Mouse (Mus musculus) embryonic facial prominence, embryonic 11.5 days (tissue): ENCODE measurements around the gene Cmtm8. TPM values are rescaled to one million over a fixed set of nuclear protein-coding genes. Genes with fewer than 3 reads are reported as not detected.
A peak's percentile ranks its signal among the peaks of the same experiment; 100 is the strongest.

Experiments
- ATAC-seq: fragments of 200-750 bp; cut with Nextera tagmentation; replicated peaks from 2 replicates; pipeline ENCODE4 v1.8.0; 2017; ENCODE audit warnings: low read depth; ENCODE audit not compliant: insufficient number of reproducible peaks, low FRiP score, low TSS enrichment
- DNase-seq: peaks from one replicate; pipeline ENCODE4 v3.0.0-alpha.2; 2015; ENCODE audit warnings: low spot score
- H3K27ac ChIP-seq: fragments of 300-500 bp; sonication (generic); replicated peaks from 2 replicates; pipeline ENCODE4 v1.5.1; 2014; ENCODE audit warnings: mild to moderate bottlenecking, low read depth, low read length, control low read depth
- H3K27me3 ChIP-seq: fragments of 300-500 bp; sonication (generic); 2 replicates; pipeline ENCODE4 v1.6.1; 2014; ENCODE audit warnings: mild to moderate bottlenecking, low read length, moderate library complexity, mixed read lengths; ENCODE audit not compliant: control insufficient read depth, insufficient read depth
- H3K36me3 ChIP-seq: fragments of 300-500 bp; sonication (generic); replicated peaks from 2 replicates; pipeline ENCODE4 v1.6.1; 2014; ENCODE audit warnings: low read depth, mild to moderate bottlenecking, low read length, moderate library complexity, mixed read lengths; ENCODE audit not compliant: control insufficient read depth, insufficient read depth
- H3K4me1 ChIP-seq: fragments of 300-500 bp; sonication (generic); 2 replicates; pipeline ENCODE4 v1.6.1; 2014; ENCODE audit warnings: low read length, mixed read lengths; ENCODE audit not compliant: control insufficient read depth, insufficient read depth
- H3K4me2 ChIP-seq: fragments of 300-500 bp; sonication (generic); 2 replicates; pipeline ENCODE4 v1.6.1; 2014; ENCODE audit warnings: low read depth, mild to moderate bottlenecking, control low read depth, low read length, moderate library complexity
- H3K4me3 ChIP-seq: fragments of 300-500 bp; sonication (generic); 2 replicates; pipeline ENCODE4 v1.5.1; 2014; ENCODE audit warnings: low read depth, low read length, control low read depth
- H3K9ac ChIP-seq: fragments of 300-500 bp; sonication (generic); replicated peaks from 2 replicates; pipeline ENCODE4 v1.6.1; 2014; ENCODE audit warnings: mild to moderate bottlenecking, control low read depth, low read length
- H3K9me3 ChIP-seq: fragments of 300-500 bp; sonication (generic); replicated peaks from 2 replicates; pipeline ENCODE4 v1.6.1; 2016; ENCODE audit warnings: mild to moderate bottlenecking, low read length, inconsistent platforms, mixed read lengths; ENCODE audit not compliant: control insufficient read depth
- WGBS: fragments of 180-500 bp; shearing (Covaris S2); extraction: QIAGEN DNeasy Blood & Tissue Kit; methylation state at CpG from one replicate; pipeline ENCODE4 v1.1.7; 2014; 5-methylcytosine and 5-hydroxymethylcytosine counted together
- polyA plus RNA-seq: library from polyadenylated mRNA; unstranded; fragments of >200 nt; fragmentation: Nextera tagmentation; extraction: Ambion mirVana; gene quantifications from 2 replicates; pipeline ENCODE4 v1.2.1, GENCODE M21; 2014

Gene Cmtm8
- polyA plus RNA-seq, 1 experiment from 2014 or later, result 17.3 TPM

- 74% methylated on average over 7 of the region's 7 CpGs for WGBS
Observed at GRCm38 (mm10) chr9:114817012-114817411, 26.9 kb downstream of the Cmtm8 start.

GRCm38 (mm10) chr9:114816121-114816520 is 27.8 kb downstream of the Cmtm8 start:
- WGBS, result 94% methylated on average over 7 of the region's 7 CpGs
- no peak for ATAC-seq

More at GRCm38 (mm10) chr9:114817012-114817411, 26.9 kb downstream of the Cmtm8 start:
- Histone ChIP-seq H3K4me3 (no peak overlapping the region), H3K9me3 (no peaks in the 10 kb centered on the region), H3K9ac (no peak overlapping the region), H3K27me3 (no peaks in the 10 kb centered on the region), H3K4me1 (no peaks in the 10 kb centered on the region), H3K27ac (no peak overlapping the region), H3K4me2 (no peak overlapping the region), H3K36me3 (no peaks in the 10 kb centered on the region)
- ATAC-seq (no peak), DNase-seq (no peak)

GRCm38 (mm10) chr9:114815315-114815714 is 28.6 kb downstream of the Cmtm8 start:
- Histone ChIP-seq H3K9ac (no peak overlapping the region), H3K4me3 (no peak overlapping the region), H3K27me3 (no peaks in the 10 kb centered on the region), H3K4me1 (no peaks in the 10 kb centered on the region), H3K9me3 (no peaks in the 10 kb centered on the region), H3K4me2 (no peak overlapping the region), H3K36me3 (no peaks in the 10 kb centered on the region), H3K27ac (no peak overlapping the region)
- no peak for ATAC-seq
- DNase-seq, result peak; percentile 43
- WGBS, result 68% methylated on average over 4 of the region's 4 CpGs

More at GRCm38 (mm10) chr9:114816121-114816520, 27.8 kb downstream of the Cmtm8 start:
- H3K4me2 ChIP-seq, result no peak overlapping the region
- no peak overlapping the region for H3K4me3 ChIP-seq
- H3K27ac ChIP-seq, result no peak overlapping the region
- H3K9me3 ChIP-seq, result no peaks in the 10 kb centered on the region
- no peak for DNase-seq
- no peaks in the 10 kb centered on the region for H3K4me1 ChIP-seq
- no peaks in the 10 kb centered on the region for H3K27me3 ChIP-seq
- no peaks in the 10 kb centered on the region for H3K36me3 ChIP-seq
- H3K9ac ChIP-seq, result no peak overlapping the region

- Histone ChIP-seq H3K4me2 (no peak overlapping the region), H3K27ac (no peak overlapping the region), H3K9me3 (no peaks in the 10 kb centered on the region), H3K9ac (no peak overlapping the region), H3K4me3 (no peak overlapping the region), H3K36me3 (no peaks in the 10 kb centered on the region), H3K27me3 (no peaks in the 10 kb centered on the region), H3K4me1 (no peaks in the 10 kb centered on the region)
- WGBS, result 81% methylated on average over 4 of the region's 4 CpGs
- DNase-seq, result no peak
- ATAC-seq, result no peak
Observed at GRCm38 (mm10) chr9:114812001-114812400, 32.0 kb downstream of the Cmtm8 start.

GRCm38 (mm10) chr9:114810837-114811236 is 33.1 kb downstream of the Cmtm8 start:
- no peaks in the 10 kb centered on the region for H3K27me3 ChIP-seq
- no peaks in the 10 kb centered on the region for H3K36me3 ChIP-seq
- DNase-seq (no peak), ATAC-seq (no peak)
- no peak overlapping the region for H3K9ac ChIP-seq
- 80% methylated on average over 11 of the region's 11 CpGs for WGBS
- H3K9me3 ChIP-seq, result no peaks in the 10 kb centered on the region
- no peak overlapping the region for H3K4me3 ChIP-seq
- H3K4me2 ChIP-seq, result no peak overlapping the region
- no peak overlapping the region for H3K27ac ChIP-seq
- H3K4me1 ChIP-seq, result no peaks in the 10 kb centered on the region

GRCm38 (mm10) chr9:114808671-114809070 is 35.3 kb downstream of the Cmtm8 start:
- no peaks in the 10 kb centered on the region for H3K4me1 ChIP-seq
- 82% methylated on average over 5 of the region's 5 CpGs for WGBS

GRCm38 (mm10) chr9:114807261-114807660 is 36.7 kb downstream of the Cmtm8 start:
- 74% methylated on average over 8 of the region's 8 CpGs for whole genome bisulfite sequencing
- no peaks in the 10 kb centered on the region for H3K4me1 ChIP-seq
- H3K27me3 ChIP-seq, result no peaks in the 10 kb centered on the region
- no peak overlapping the region for H3K9ac ChIP-seq
- H3K27ac ChIP-seq, result no peak overlapping the region
- H3K4me3 ChIP-seq, result no peak overlapping the region
- DNase-seq (no peak), ATAC-seq (no peak)
- H3K36me3 ChIP-seq, result no peaks in the 10 kb centered on the region
- H3K4me2 ChIP-seq, result no peak overlapping the region
- H3K9me3 ChIP-seq, result no peaks in the 10 kb centered on the region

More at GRCm38 (mm10) chr9:114808671-114809070, 35.3 kb downstream of the Cmtm8 start:
- no peaks in the 10 kb centered on the region for H3K36me3 ChIP-seq
- DNase-seq (no peak), ATAC-seq (no peak)
- no peak overlapping the region for H3K9ac ChIP-seq
- no peak overlapping the region for H3K4me2 ChIP-seq
- H3K27me3 ChIP-seq, result no peaks in the 10 kb centered on the region
- H3K4me3 ChIP-seq, result no peak overlapping the region
- no peak overlapping the region for H3K27ac ChIP-seq
- no peaks in the 10 kb centered on the region for H3K9me3 ChIP-seq

GRCm38 (mm10) chr9:114805151-114805671 is 38.7 kb downstream of the Cmtm8 start:
- no peaks in the 10 kb centered on the region for H3K9me3 ChIP-seq

More at GRCm38 (mm10) chr9:114805151-114805671, 38.7 kb downstream of the Cmtm8 start:
- Histone ChIP-seq H3K9ac (no peak overlapping the region), H3K27ac (no peak overlapping the region), H3K4me2 (no peak overlapping the region), H3K36me3 (no peaks in the 10 kb centered on the region), H3K4me1 (no peaks in the 10 kb centered on the region), H3K27me3 (no peaks in the 10 kb centered on the region), H3K4me3 (no peak overlapping the region)
- WGBS, result 62% methylated on average over 19 of the region's 19 CpGs
- ATAC-seq, result peak; percentile 42; the same call in 1 of the 2 replicates
- peak; percentile 23 for DNase-seq
